Mouse (Mus musculus) MEL (cell line): ENCODE results near the gene Tnnt1.

ENCODE experiments used
- CTCF ChIP-seq, 3 experiments: IDR thresholded peaks in 2 of 3; conservative IDR thresholded peaks in 1 of 3; 2 replicates each; pipeline ENCODE4 v1.5.1; 2011 to 2012; ENCODE audit warnings: low read length in 3 of 3, low read depth in 2 of 3, mild to moderate bottlenecking in 2 of 3, improper control_type of control experiment in 1 of 3, inconsistent platforms in 1 of 3, mixed read lengths in 1 of 3, moderate library complexity in 1 of 3; ENCODE audit not compliant: control insufficient read depth in 1 of 3, insufficient read depth in 1 of 3, poor library complexity in 1 of 3, severe bottlenecking in 1 of 3
- EP300 ChIP-seq, 2 experiments: IDR thresholded peaks; 2 replicates each; pipeline ENCODE4 v1.6.1; 2011; ENCODE audit warnings: improper control_type of control experiment in 2 of 2, low read length in 2 of 2, low read depth in 1 of 2, mild to moderate bottlenecking in 1 of 2
- GATA1 ChIP-seq: IDR thresholded peaks from 2 replicates; pipeline ENCODE4 v1.6.1; 2011; ENCODE audit warnings: low read depth, low read length, improper control_type of control experiment
- KAT2A ChIP-seq: conservative IDR thresholded peaks from 2 replicates; pipeline ENCODE4 v1.6.1; 2012; ENCODE audit warnings: low read depth, low read length, improper control_type of control experiment, inconsistent platforms
- MAZ ChIP-seq: IDR thresholded peaks from 2 replicates; pipeline ENCODE4 v1.6.1; 2012; ENCODE audit warnings: low read depth, mild to moderate bottlenecking, inconsistent platforms, low read length, improper control_type of control experiment
- MYB ChIP-seq: IDR thresholded peaks from 2 replicates; pipeline ENCODE4 v1.6.1; 2011; ENCODE audit warnings: mild to moderate bottlenecking, low read depth, low read length, improper control_type of control experiment
- NRF1 ChIP-seq: IDR thresholded peaks from 2 replicates; pipeline ENCODE4 v1.6.1; 2014; ENCODE audit warnings: low read depth, mild to moderate bottlenecking, inconsistent platforms, low read length, improper control_type of control experiment, moderate library complexity; ENCODE audit not compliant: poor library complexity, insufficient read depth, severe bottlenecking
- POLR2A ChIP-seq, 2 experiments: IDR thresholded peaks; 2 replicates each; pipeline ENCODE4 v1.6.1; 2011 to 2012; ENCODE audit warnings: low read length in 2 of 2, mild to moderate bottlenecking in 2 of 2, control low read depth in 1 of 2, improper control_type of control experiment in 1 of 2, low read depth in 1 of 2, moderate library complexity in 1 of 2; ENCODE audit not compliant: control insufficient read depth in 1 of 2, insufficient read depth in 1 of 2, poor library complexity in 1 of 2
- POLR2AphosphoS2 ChIP-seq: IDR thresholded peaks from 2 replicates; pipeline ENCODE4 v1.6.1; 2011; ENCODE audit warnings: low read length, improper control_type of control experiment
- UBTF ChIP-seq: IDR thresholded peaks from 2 replicates; pipeline ENCODE4 v1.6.1; 2012; ENCODE audit warnings: low read depth, mild to moderate bottlenecking, inconsistent platforms, low read length, improper control_type of control experiment, moderate library complexity, borderline replicate concordance; ENCODE audit not compliant: insufficient read depth
- ZC3H11A ChIP-seq: IDR thresholded peaks from 2 replicates; pipeline ENCODE4 v1.6.1; 2012; ENCODE audit warnings: low read depth, mild to moderate bottlenecking, inconsistent platforms, low read length, improper control_type of control experiment
- ZNF384 ChIP-seq: IDR thresholded peaks from 2 replicates; pipeline ENCODE4 v1.6.1; 2012; ENCODE audit warnings: low read depth, mild to moderate bottlenecking, inconsistent platforms, low read length, improper control_type of control experiment

DNA sequence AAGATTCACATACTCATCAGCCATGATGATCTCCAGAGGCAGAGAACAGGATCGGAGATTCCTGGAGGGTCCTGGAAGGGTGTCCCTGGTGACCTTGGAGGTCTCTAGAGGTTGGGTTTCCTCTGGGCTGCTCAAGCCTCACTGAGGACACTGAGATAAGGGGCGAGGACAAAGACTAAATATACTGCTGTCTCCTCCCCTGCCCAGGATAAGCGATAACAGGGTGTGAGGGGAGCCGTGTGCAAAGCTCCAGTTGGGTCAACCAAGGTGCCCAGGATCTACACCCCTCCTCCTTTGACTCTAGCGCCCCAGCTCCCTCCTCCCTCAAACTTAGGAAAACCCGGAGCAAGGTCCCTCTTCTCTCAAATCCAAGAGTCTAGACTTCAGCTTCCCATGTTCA, 6.1 kb upstream of the Tnnt1 start:
- TF ChIP-seq ZNF384: no peak
- peak; percentile 49; the same call in 1 of the 2 replicates for TF ChIP-seq MAZ
- TF ChIP-seq ZC3H11A: no peak
- TF ChIP-seq POLR2A (IDR thresholded peaks at IDR 0.05; ENCODE audit: control insufficient read depth in 1 of 2, insufficient read depth in 1 of 2, low read depth in 1 of 2, low read length in 2 of 2, poor library complexity in 1 of 2): peak; percentile 71 to 91; a peak in 3 of 4 replicates
- 0 out of 2 replicates have a peak, but pooled peaks have one; percentile 19 for TF ChIP-seq NRF1
- TF ChIP-seq KAT2A: no peak
- no peak for TF ChIP-seq UBTF
- no peak for TF ChIP-seq CTCF (IDR thresholded peaks at IDR 0.05 in 2 of 3, conservative IDR thresholded peaks at IDR 0.05 in 1 of 3; ENCODE audit: control insufficient read depth in 1 of 3, insufficient read depth in 1 of 3, low read depth in 2 of 3, low read length in 3 of 3, poor library complexity in 1 of 3, severe bottlenecking in 1 of 3)
- TF ChIP-seq GATA1: peak; percentile 76; the same call in 1 of the 2 replicates
- TF ChIP-seq MYB: no peak
- peak; percentile 51 to 63 for TF ChIP-seq EP300 (IDR thresholded peaks at IDR 0.05; ENCODE audit: low read depth in 1 of 2, low read length in 2 of 2)
- peak; percentile 89 for TF ChIP-seq POLR2AphosphoS2
